Mouse (Mus musculus) pancreas, adult 10 weeks (tissue): ENCODE measurements around the gene Krtap6-1. TPM values are rescaled to one million over a fixed set of nuclear protein-coding genes. Genes with fewer than 3 reads are reported as not detected.

Experiments
- polyA plus RNA-seq: library from polyadenylated mRNA; stranded (reverse); fragments of 350-450 nt; fragmentation: Illumina TruSeq; extraction: RNeasy Lipid Tissue Mini Kit (QIAGEN cat#74804); gene quantifications from one replicate; pipeline ENCODE4 v1.2.3, GENCODE M21; 2015; ENCODE audit warnings: low read depth, low replicate concordance; ENCODE audit not compliant: insufficient read depth

Gene Krtap6-1
- not detected for polyA plus RNA-seq

DNA sequence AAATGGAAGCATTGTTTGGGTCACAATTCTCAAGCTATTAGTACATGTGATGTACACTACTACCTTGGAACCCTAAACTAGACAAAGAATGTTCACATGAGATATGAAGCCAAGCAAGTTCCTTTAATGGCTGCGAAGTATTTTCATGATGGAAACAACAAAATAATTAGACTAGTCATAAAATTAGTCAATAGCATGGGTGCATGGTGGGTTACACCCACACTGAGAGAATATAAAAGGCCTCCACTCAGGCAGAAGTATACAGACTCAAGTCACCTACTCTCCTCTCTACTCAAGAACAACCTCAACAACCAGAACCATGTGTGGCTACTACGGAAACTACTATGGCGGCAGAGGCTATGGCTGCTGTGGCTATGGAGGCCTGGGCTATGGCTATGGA lies at the start of gene Krtap6-1:
Gene Krtap6-1 (plus strand): TSS at position 301 of the 400 bp plus-strand sequence.

DNA sequence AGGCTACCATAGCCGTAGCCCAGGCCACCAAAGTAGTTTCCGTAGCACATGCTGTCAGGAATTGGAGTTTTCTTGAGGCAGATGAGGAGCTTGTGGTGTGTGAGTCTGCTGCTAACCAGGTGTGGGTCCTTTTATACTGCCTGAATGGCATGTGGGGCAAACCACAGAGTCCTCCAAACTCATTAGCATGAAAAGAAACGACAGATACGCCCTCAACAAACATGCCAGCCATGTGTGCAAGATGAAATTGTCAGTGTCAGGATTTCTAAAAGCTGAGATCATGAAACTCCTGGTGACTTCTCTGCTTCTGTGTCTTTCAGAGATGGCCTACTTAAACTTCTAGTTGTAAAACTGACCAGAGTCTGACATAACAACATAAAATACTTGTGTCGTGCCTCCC lies 20.8 kb upstream of the Krtap6-1 start, which contains the start of gene Krtap22-2:
Gene Krtap22-2 (minus strand): TSS at position 101 of the 400 bp plus-strand sequence.

DNA sequence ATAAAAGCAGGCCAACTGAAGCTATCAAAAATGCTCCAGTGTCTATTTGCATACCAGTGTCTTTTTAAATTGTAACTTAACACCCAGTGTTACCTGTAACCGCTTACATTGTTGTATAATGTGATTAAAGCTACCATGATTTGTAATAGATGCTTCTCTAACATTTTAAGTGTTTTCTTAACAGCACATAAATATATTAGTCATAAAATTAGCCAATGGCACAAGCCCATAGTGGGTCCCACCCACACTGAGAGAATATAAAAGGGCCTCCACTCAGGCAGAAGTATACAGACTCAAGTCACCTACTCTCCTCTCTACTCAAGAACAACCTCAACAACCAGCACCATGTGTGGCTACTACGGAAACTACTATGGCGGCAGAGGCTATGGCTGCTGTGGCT lies 16.5 kb upstream of the Krtap6-1 start, which contains the start of gene Gm10229:
Gene Gm10229 (plus strand): TSS at position 301 of the 400 bp plus-strand sequence.

DNA sequence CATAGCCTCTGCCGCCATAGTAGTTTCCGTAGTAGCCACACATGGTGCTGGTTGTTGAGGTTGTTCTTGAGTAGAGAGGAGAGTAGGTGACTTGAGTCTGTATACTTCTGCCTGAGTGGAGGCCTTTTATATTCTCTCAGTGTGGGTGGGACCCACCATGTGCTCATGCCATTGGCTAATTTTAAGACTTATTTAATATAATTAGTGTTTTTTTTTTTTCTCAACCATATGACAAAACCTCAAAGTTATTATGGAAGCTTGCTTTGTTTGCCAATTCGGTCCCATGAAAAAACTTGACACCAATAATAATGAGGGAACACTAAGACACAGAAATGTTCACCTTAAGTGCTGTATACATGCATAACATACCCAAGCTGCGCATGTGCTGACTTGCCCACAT lies 9.9 kb downstream of the Krtap6-1 start, which contains the start of gene Gm10228:
Gene Gm10228 (minus strand): TSS at position 101 of the 400 bp plus-strand sequence.

DNA sequence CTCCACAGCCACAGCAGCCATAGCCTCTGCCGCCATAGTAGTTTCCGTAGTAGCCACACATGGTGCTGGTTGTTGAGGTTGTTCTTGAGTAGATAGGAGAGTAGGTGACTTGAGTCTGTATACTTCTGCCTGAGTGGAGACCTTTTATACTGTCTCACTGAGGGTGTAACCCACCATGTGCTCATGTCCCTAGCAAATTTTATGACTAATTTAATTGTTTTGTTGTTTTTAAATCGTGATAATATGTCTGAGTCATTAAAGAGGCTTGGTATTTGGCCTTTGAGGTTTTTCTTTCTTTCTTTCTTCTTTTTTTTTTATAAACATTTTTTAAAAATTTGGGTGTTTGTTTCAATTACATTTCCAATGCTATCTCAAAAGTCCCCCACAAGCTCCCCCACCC lies 16.3 kb downstream of the Krtap6-1 start, which contains the start of gene Krtap6-5:
Gene Krtap6-5 (minus strand): TSS at position 101 of the 400 bp plus-strand sequence.

DNA sequence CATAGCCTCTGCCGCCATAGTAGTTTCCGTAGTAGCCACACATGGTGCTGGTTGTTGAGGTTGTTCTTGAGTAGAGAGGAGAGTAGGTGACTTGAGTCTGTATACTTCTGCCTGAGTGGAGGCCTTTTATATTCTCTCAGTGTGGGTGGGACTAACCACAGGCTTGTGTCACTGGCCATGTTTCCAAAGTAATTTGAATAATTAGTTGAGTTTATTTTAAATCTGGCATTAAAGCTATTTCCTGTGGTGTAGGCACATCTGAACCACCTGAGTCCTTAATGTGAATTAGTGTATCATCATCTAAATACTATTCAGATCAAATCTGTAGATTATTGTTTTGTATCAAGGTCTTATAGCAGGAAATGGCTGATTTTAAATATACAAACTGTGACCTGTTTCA lies 32.4 kb downstream of the Krtap6-1 start, which contains the start of gene 1110025L11Rik:
Gene 1110025L11Rik (minus strand): TSS at position 101 of the 400 bp plus-strand sequence.

Other genes with a start within 250 kb of the Krtap6-1 start
- not detected for gene Gm20741, start 219.5 kb upstream of the Krtap6-1 start, polyA plus RNA-seq
- gene Krtap15, start 211.5 kb upstream of the Krtap6-1 start, polyA plus RNA-seq = not detected
- gene Krtap14, start 205.6 kb upstream of the Krtap6-1 start, polyA plus RNA-seq = not detected
- gene Krtap19-1, start 162.3 kb upstream of the Krtap6-1 start, polyA plus RNA-seq = not detected
- gene Krtap19-2, start 157.4 kb upstream of the Krtap6-1 start, polyA plus RNA-seq = not detected
- not detected for gene Krtap19-3, start 153.7 kb upstream of the Krtap6-1 start, polyA plus RNA-seq
- gene Krtap19-4, start 146.6 kb upstream of the Krtap6-1 start, polyA plus RNA-seq = not detected
- gene Krtap19-5, start 135.2 kb upstream of the Krtap6-1 start, polyA plus RNA-seq = not detected
- gene Krtap19-9b, start 99.4 kb upstream of the Krtap6-1 start, polyA plus RNA-seq = not detected
- gene Krtap16-3, start 68.8 kb upstream of the Krtap6-1 start, polyA plus RNA-seq = not detected
- gene Krtap22-2, start 20.9 kb upstream of the Krtap6-1 start, polyA plus RNA-seq = not detected
- gene Gm10229, start 16.4 kb upstream of the Krtap6-1 start, polyA plus RNA-seq = not detected
- gene Gm10228, start 9.8 kb downstream of the Krtap6-1 start, polyA plus RNA-seq = not detected
- gene Krtap6-5, start 16.2 kb downstream of the Krtap6-1 start, polyA plus RNA-seq = not detected
- gene 1110025L11Rik, start 32.3 kb downstream of the Krtap6-1 start, polyA plus RNA-seq = not detected
- not detected for gene Krtap6-3, start 52.3 kb downstream of the Krtap6-1 start, polyA plus RNA-seq
- gene Gm6358, start 109.2 kb downstream of the Krtap6-1 start, polyA plus RNA-seq = not detected
- gene Gm10061, start 119.4 kb downstream of the Krtap6-1 start, polyA plus RNA-seq = not detected
- not detected for gene Gm9789, start 126.3 kb downstream of the Krtap6-1 start, polyA plus RNA-seq
- not detected for gene Gm7735, start 137.8 kb downstream of the Krtap6-1 start, polyA plus RNA-seq
- not detected for gene 1110057P08Rik, start 143.0 kb downstream of the Krtap6-1 start, polyA plus RNA-seq
- not detected for gene Krtap20-2, start 174.2 kb downstream of the Krtap6-1 start, polyA plus RNA-seq